In genomic region chr19:53251015-53251414, GRCm38 (mm10) we compare ENCODE assay signal across 20 mouse cellular contexts. TPM values are rescaled to one million over a fixed set of nuclear protein-coding genes. Genes with fewer than 3 reads are reported as not detected.
DNase-seq lines count a peak whose midpoint lies in the region; ATAC-seq and TF ChIP-seq lines count a peak whose summit lies in the region.
"Had no signal": no experiment of that assay in that cellular context is flagged by ENCODE, and none has a peak within 500 bp of the region (broad histone marks: within the 10 kb centered on the region; RNA-seq: fewer than 3 reads in every experiment).

No protein-coding gene starts in this region.

- H3K27me3 ChIP-seq in liver, embryonic 16.5 days (ENCODE audit: control insufficient read depth, insufficient read depth, low read depth, low read length), result no peaks in the 10 kb centered on the region
- H3K27me3 ChIP-seq in small intestine, adult 2 months (ENCODE audit: control insufficient read depth, insufficient read depth, low read length), result no peaks in the 10 kb centered on the region
- H3K27me3 ChIP-seq: CH12.LX; kidney, embryonic 15.5 days; limb, embryonic 12.5 days; midbrain, embryonic 13.5 days had no signal

- WGBS in liver, embryonic 16.5 days (ENCODE audit: insufficient replicate concordance), result 59% methylated on average over 7 of the region's 7 CpGs
- 55% methylated on average over 7 of the region's 7 CpGs for WGBS in small intestine, adult 2 months

- ATAC-seq in liver, embryonic 16.5 days (ENCODE audit: low read depth), result peak; percentile 38; the same call in 1 of the 2 replicates
- ATAC-seq: midbrain, embryonic 13.5 days had no signal

- H3K4me2 ChIP-seq in liver, embryonic 16.5 days (ENCODE audit: low read depth, low read length), result no peak overlapping the region
- H3K4me2 ChIP-seq: hindbrain, embryonic 14.5 days; kidney, embryonic 15.5 days; limb, embryonic 12.5 days; midbrain, embryonic 13.5 days had no signal

- no peak overlapping the region for H3K9ac ChIP-seq in liver, embryonic 16.5 days (ENCODE audit: low read depth, low read length)
- H3K9ac ChIP-seq: hindbrain, embryonic 14.5 days; kidney, embryonic 15.5 days; limb, embryonic 12.5 days; midbrain, embryonic 13.5 days had no signal

- H3K9me3 ChIP-seq in liver, embryonic 16.5 days (replicated peaks; ENCODE audit: control insufficient read depth, low read length), result no peaks in the 10 kb centered on the region
- H3K9me3 ChIP-seq: heart, embryonic 10.5 days; kidney, embryonic 15.5 days; midbrain, embryonic 13.5 days had no signal

- peak; percentile 47 for DNase-seq in adrenal gland, postnatal 14 days
- no peak for DNase-seq in adrenal gland, adult 8-10 months
- peak; percentile 43 for DNase-seq in lung, postnatal 36 days
- DNase-seq in lung, postnatal 25 days (ENCODE audit: low spot score), result no peak
- DNase-seq in thymus, adult 18-20 months, result no peak
- no peak for DNase-seq in layer of hippocampus, adult 2 months (ENCODE audit: low spot score in 2 of 2)
- DNase-seq: cerebellum, adult 11-12 months; cerebellum, postnatal 36 days; gastrocnemius, postnatal 10 days; heart, postnatal 10 days had no signal

- no peak for TF ChIP-seq CTCF in small intestine, adult 2 months (IDR thresholded peaks at IDR 0.05; ENCODE audit: extremely low read depth, insufficient read length, insufficient replicate concordance, low read depth, low read length)
- no peak for TF ChIP-seq CTCF in layer of hippocampus, adult 2 months (conservative IDR thresholded peaks at IDR 0.05)

- H3K36me3 ChIP-seq in liver, embryonic 16.5 days (ENCODE audit: control insufficient read depth, insufficient read depth), result no peaks in the 10 kb centered on the region
- H3K36me3 ChIP-seq in small intestine, adult 2 months (ENCODE audit: control insufficient read depth, insufficient read depth, low read length), result peaks cover 10% of the 10 kb centered on the region
- H3K36me3 ChIP-seq: midbrain, embryonic 13.5 days had no signal

- H3K4me1 ChIP-seq in liver, embryonic 16.5 days (ENCODE audit: control insufficient read depth, low read depth, low read length), result peaks cover 39% of the 10 kb centered on the region
- H3K4me1 ChIP-seq in small intestine, adult 2 months (ENCODE audit: control insufficient read depth, insufficient read depth, insufficient read length, low read length), result peaks cover 9% of the 10 kb centered on the region; the same call in 1 of the 2 replicates
- H3K4me1 ChIP-seq: heart, embryonic 10.5 days had no signal

- no peak for TF ChIP-seq POLR2A in small intestine, adult 2 months (IDR thresholded peaks at IDR 0.05; ENCODE audit: low read depth, low read length)

- H3K4me3 ChIP-seq in liver, embryonic 16.5 days (ENCODE audit: low read depth, low read length), result no peak overlapping the region
- no peak overlapping the region for H3K4me3 ChIP-seq in small intestine, adult 2 months (ENCODE audit: low read depth, low read length)
- H3K4me3 ChIP-seq in layer of hippocampus, adult 2 months, result no peak overlapping the region
- H3K4me3 ChIP-seq: heart, embryonic 10.5 days; kidney, embryonic 15.5 days; limb, embryonic 12.5 days; midbrain, embryonic 13.5 days; myocyte had no signal

- peak overlapping the region; percentile 45 for H3K27ac ChIP-seq in liver, embryonic 16.5 days (ENCODE audit: low read length)
- H3K27ac ChIP-seq in small intestine, adult 2 months (ENCODE audit: insufficient read depth, low read depth, low read length), result peak overlapping the region; percentile 24; the same call in 1 of the 2 replicates
- H3K27ac ChIP-seq in layer of hippocampus, adult 2 months, result no peak overlapping the region
- H3K27ac ChIP-seq: heart, embryonic 10.5 days; hindbrain, embryonic 14.5 days; kidney, embryonic 15.5 days; limb, embryonic 12.5 days; macrophage; midbrain, embryonic 13.5 days had no signal

RNA-seq across cellular contexts. Expression of gene Mxi1, which starts 59.3 kb away (rescaled TPM):
- 27.3 and 31.0 TPM in 2 replicates for total RNA-seq in adrenal gland, postnatal 14 days (2021)
- total RNA-seq in adrenal gland, adult 8-10 months (2022), result 10 to 100 TPM; 33.5 to 38.1 (median 34.5) TPM
- 14.1 and 16.7 TPM in 2 replicates for polyA plus RNA-seq in liver, embryonic 16.5 days (2015; fragmentation: Nextera tagmentation; extraction: Ambion mirVana)
- polyA plus RNA-seq in small intestine, adult 2 months (2012; rRNA removed), result 30.7 and 66.0 TPM in 2 replicates
- 10 to 100 TPM; 62.8 to 68.6 TPM for total RNA-seq in layer of hippocampus, adult 2 months (2021)

Comparison
In these comparisons a context has a peak if more than half of its experiments do, and no peak if none do; other contexts are left out.
1. DNase-seq: peak in adrenal gland, postnatal 14 days (single experiment) and lung, postnatal 36 days (single experiment); none in adrenal gland, adult 8-10 months (single experiment), lung, postnatal 25 days (single experiment), thymus, adult 18-20 months (0 of 2) and layer of hippocampus, adult 2 months (0 of 2).